Mouse (Mus musculus) fibroblast of lung, adult 2 months (primary cell): ENCODE data around the gene Slc25a29.
A peak's percentile ranks its signal among the peaks of the same experiment; 100 is the strongest.

Experiments
- DNase-seq: peaks from one replicate; pipeline ENCODE4 v3.0.0-alpha.2; 2011; ENCODE audit warnings: low read depth

Gene Slc25a29

DNA sequence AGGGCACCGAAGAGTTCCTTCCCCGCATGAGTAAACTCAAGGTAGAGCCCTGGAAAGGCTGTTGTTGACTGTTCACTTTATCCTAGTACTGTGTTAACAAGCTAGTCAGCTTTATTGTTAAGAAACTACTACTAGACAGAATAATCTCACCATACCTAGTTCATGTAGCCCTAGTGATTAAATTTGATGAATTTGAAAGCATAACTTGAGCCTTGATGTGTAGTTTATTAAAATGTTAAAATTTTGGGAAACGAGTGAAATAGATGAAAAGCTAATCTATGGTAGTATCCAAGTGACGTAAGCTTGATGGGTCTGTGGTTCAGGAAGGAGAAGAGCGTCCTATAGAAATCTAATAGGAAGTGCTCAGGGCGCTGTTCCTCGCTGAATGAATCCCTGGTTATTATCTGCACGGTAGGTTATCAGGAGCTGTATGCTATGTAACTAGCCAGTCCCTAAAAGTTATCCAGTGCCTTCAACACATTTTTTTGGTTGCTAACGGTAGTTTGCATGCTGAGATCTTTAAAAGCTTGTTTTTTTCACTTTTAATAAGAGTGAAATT, 40.6 kb downstream of the Slc25a29 start:
- no peak for DNase-seq

GRCm38 (mm10) chr12:108794078-108794711, 41.5 kb downstream of the Slc25a29 start:
- peak; percentile 32 for DNase-seq

- no peak for DNase-seq
Measured at GRCm38 (mm10) chr12:108793453-108793941, 42.2 kb downstream of the Slc25a29 start.

- DNase-seq: peak; percentile 90
Measured at GRCm38 (mm10) chr12:108792546-108793452, 42.9 kb downstream of the Slc25a29 start, which contains the start of gene Yy1. Gene Yy1 (plus strand): TSS chr12:108792973.

- DNase-seq: peak; percentile 40
Measured at GRCm38 (mm10) chr12:108792152-108792545, 43.5 kb downstream of the Slc25a29 start.

- DNase-seq: no peak
Measured at GRCm38 (mm10) chr12:108787329-108787728, 48.4 kb downstream of the Slc25a29 start.

DNA sequence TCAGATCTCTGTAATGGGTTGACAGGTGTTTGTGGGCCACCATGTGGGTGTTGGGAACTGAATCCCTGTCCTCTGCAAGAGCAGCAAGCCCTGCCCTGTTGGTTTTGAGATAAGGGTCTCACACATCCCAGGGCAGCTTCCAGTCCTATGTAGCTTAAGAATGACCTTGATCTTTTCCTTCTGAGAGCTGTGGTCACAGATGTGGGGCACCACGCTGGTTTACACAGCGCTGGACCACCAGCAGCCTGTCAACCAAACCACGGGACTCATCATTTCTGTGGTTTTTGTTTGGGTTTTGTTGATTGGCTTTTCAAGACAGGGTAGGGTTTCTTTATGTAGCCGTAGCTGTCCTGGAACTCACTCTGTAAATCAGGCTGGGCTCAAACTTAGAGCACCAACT, 50.5 kb downstream of the Slc25a29 start:
- DNase-seq: no peak

DNA sequence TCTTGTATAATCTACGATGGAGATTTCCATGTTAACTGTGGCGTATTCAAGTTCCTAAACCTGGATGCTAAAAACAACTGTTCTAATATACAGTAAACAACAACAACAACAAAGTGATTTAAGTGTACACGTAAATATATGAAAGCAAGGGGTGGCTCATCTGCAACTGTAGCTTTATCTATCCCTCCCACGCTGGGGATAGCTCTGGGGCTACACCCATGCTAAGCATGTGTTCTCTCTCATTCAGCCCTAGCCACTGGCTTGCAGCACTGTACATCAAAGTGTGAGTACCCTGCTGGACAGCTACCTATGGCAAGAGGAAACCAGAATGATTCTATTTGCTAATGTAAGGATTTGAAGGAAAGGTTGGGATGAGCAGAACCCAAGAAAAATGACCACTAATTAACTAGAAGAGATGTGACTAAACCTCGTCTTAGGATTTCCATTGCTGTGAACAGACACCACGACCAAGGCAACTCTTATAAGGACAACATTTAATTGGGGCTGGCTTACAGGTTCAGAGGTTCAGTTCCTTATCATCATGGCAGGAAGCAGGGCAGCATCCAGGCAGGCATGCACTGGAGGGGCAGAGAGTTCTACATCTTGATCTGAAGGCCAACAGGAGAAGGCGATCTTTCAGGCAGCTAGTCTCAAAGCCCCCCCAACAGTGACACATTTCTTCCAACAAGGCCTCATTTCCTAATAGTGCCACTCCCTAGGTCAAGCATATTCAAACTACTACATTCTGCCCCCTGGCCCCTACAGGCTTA, 55.4 kb downstream of the Slc25a29 start:
- DNase-seq: no peak
